Mouse (Mus musculus): Measurements from ENCODE around the gene Gstt2.

GRCm38 (mm10) chr10:75788277-75788676, 48.9 kb downstream of the Gstt2 start:
- TF ChIP-seq CTCF (IDR thresholded peaks at IDR 0.05; ENCODE audit: low read depth, low read length) (no peak), EP300 (IDR thresholded peaks at IDR 0.05; ENCODE audit: insufficient read depth, low read depth, low read length) (no peak), POLR2A (IDR thresholded peaks at IDR 0.05; ENCODE audit: insufficient read depth, low read length) (no peak)

All from ES-Bruce4 (cell line).